Mouse (Mus musculus): ENCODE results near the gene S1pr4.
A peak's percentile ranks its signal among the peaks of the same experiment; 100 is the strongest.

The S1pr4 gene

GRCm38 (mm10) chr10:81493601-81494220 is 6.2 kb downstream of the S1pr4 start:
- DNase-seq (ENCODE audit: low read depth, low spot score), result no peak

- DNase-seq (ENCODE audit: low read depth, low spot score), result no peak
Observed at GRCm38 (mm10) chr10:81492606-81493240, 7.2 kb downstream of the S1pr4 start.

- no peak for DNase-seq (ENCODE audit: low read depth, low spot score)
Observed at GRCm38 (mm10) chr10:81491018-81491417, 8.9 kb downstream of the S1pr4 start.

- no peak for DNase-seq (ENCODE audit: low read depth, low spot score)
Observed at GRCm38 (mm10) chr10:81489941-81490340, 10.0 kb downstream of the S1pr4 start.

- DNase-seq (ENCODE audit: low read depth, low spot score), result no peak
Observed at GRCm38 (mm10) chr10:81488081-81488480, 11.9 kb downstream of the S1pr4 start.

- no peak for DNase-seq (ENCODE audit: low read depth, low spot score)
Observed at GRCm38 (mm10) chr10:81486496-81486895, 13.4 kb downstream of the S1pr4 start.

GRCm38 (mm10) chr10:81485479-81486018 is 14.4 kb downstream of the S1pr4 start:
- no peak for DNase-seq (ENCODE audit: low read depth, low spot score)

GRCm38 (mm10) chr10:81485060-81485449 is 14.9 kb downstream of the S1pr4 start:
- DNase-seq (ENCODE audit: low read depth, low spot score), result no peak

- no peak for DNase-seq (ENCODE audit: low read depth, low spot score)
Observed at GRCm38 (mm10) chr10:81484441-81485059, 15.4 kb downstream of the S1pr4 start.

- DNase-seq (ENCODE audit: low read depth, low spot score), result no peak
Observed at GRCm38 (mm10) chr10:81483983-81484382, 15.9 kb downstream of the S1pr4 start.

- DNase-seq (ENCODE audit: low read depth, low spot score), result no peak
Observed at GRCm38 (mm10) chr10:81482533-81482889, 17.4 kb downstream of the S1pr4 start, which contains the start of gene Celf5. Gene Celf5 (minus strand): TSS chr10:81482709.

GRCm38 (mm10) chr10:81481605-81482532 is 18.1 kb downstream of the S1pr4 start:
- no peak for DNase-seq (ENCODE audit: low read depth, low spot score)

- no peak for DNase-seq (ENCODE audit: low read depth, low spot score)
Observed at GRCm38 (mm10) chr10:81474461-81474860, 25.5 kb downstream of the S1pr4 start.

GRCm38 (mm10) chr10:81473003-81473451 is 26.9 kb downstream of the S1pr4 start:
- DNase-seq (ENCODE audit: low read depth, low spot score), result peak; percentile 89

GRCm38 (mm10) chr10:81472403-81473002 is 27.4 kb downstream of the S1pr4 start:
- no peak for DNase-seq (ENCODE audit: low read depth, low spot score)

- DNase-seq (ENCODE audit: low read depth, low spot score), result no peak
Observed at GRCm38 (mm10) chr10:81470454-81470853, 29.5 kb downstream of the S1pr4 start.

GRCm38 (mm10) chr10:81469253-81469652 is 30.7 kb downstream of the S1pr4 start:
- no peak for DNase-seq (ENCODE audit: low read depth, low spot score)

- no peak for DNase-seq (ENCODE audit: low read depth, low spot score)
Observed at GRCm38 (mm10) chr10:81467670-81468235, 32.2 kb downstream of the S1pr4 start.

- DNase-seq (ENCODE audit: low read depth, low spot score), result no peak
Observed at GRCm38 (mm10) chr10:81466881-81467280, 33.1 kb downstream of the S1pr4 start.

- no peak for DNase-seq (ENCODE audit: low read depth, low spot score)
Observed at GRCm38 (mm10) chr10:81466066-81466465, 33.9 kb downstream of the S1pr4 start.

GRCm38 (mm10) chr10:81465265-81465645 is 34.7 kb downstream of the S1pr4 start:
- DNase-seq (ENCODE audit: low read depth, low spot score), result no peak

Measured in brain, embryonic 18.5 days (tissue).